Mouse (Mus musculus): ENCODE data around the gene Tbl1xr1. TPM values are rescaled to one million over a fixed set of nuclear protein-coding genes. Genes with fewer than 3 reads are reported as not detected.
A peak's percentile ranks its signal among the peaks of the same experiment; 100 is the strongest.

Gene Tbl1xr1
- total RNA-seq, 2 experiments from 2014 or later, result 129 to 139 TPM

DNA sequence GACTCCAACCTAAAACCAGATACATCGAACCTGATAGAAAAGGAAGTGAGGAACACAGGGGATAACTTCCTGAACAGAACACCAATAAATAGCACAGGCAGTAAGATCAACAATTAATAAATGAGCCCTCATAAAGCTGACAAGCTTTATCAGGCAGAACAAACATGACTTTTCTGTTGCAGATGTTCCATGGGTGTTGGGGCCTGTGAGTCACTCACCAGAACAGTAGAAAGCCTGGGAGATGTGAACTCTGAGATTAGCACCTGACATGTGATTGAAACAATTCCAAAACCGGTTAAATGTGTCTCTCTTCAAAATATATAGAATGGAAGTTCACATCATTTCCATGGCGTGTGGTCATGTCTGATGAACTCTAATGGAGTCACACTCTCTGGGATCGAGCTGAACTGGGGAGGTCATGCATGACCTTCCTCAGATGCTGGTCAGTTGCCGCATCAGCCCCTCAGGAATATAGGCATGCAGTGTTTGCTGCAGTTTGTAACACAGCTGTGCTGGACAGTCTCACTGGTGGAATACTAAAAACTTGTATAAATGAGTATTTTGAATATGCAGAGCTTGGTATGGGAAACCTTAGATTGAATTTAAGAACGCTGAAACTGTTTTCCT lies 72.0 kb downstream of the Tbl1xr1 start:
- Histone ChIP-seq H3K27ac (no peak overlapping the region), H3K4me3 (no peak overlapping the region)
- no peak for TF ChIP-seq CTCF (IDR thresholded peaks at IDR 0.05)
- DNase-seq (ENCODE audit: extremely low spot score in 1 of 2, low spot score in 2 of 2), result no peak
- intact Hi-C loops (cut with DNase I), result no loop called here

DNA sequence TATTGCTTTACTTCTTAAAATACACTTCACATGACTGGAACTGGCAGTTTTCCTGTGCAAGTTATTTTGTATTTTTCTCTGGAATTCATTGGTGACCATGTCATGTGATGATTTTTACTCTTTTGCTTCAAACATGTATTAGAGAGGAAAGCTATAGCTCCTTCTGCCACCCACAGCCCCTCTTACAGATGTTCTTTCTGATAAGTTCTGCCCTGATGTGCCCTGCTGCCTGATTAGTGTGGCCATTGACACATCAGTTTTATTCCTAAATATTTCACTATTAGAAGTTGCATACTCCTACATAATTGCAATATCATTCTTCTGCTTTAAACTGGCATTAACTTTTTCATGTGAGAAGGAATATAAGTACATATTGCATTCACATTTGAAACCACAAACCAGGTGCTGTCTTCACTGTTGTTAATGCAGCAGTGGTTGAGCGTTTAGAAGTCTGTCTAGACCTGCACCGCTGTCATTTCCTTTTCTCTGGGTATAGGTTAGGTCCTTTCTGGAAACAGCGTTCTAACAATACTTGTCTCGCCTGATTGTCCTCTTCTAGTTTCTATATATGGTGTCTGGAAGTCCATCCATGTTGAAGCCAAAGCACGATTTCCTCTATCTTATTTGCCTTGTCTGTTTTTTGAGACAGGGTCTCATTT lies 74.5 kb downstream of the Tbl1xr1 start:
- TF ChIP-seq CTCF (IDR thresholded peaks at IDR 0.05), result no peak
- intact Hi-C loops (cut with DNase I), result no loop called here
- DNase-seq (ENCODE audit: extremely low spot score in 1 of 2, low spot score in 2 of 2), result no peak
- no peak overlapping the region for H3K4me3 ChIP-seq
- H3K27ac ChIP-seq, result no peak overlapping the region

DNA sequence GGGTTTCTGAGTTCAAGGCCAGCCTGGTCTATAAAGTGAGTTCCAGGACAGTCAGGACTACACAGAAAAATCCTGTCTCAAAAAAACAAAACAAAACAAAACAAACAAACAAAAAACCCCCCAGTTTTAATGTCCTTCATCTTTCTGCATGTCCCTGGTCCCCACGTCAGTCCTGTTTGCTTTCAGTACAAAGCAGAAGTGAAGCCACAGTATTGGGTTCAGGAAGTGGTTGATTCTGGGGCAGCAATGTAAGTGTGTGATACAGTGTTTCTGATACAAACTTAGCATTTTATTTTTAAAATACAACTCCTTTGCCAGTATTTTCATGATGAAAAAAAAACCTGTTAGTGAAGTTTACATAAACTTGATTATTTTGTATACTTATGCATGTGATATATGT lies 76.3 kb downstream of the Tbl1xr1 start:
- Histone ChIP-seq H3K27ac (no peak overlapping the region), H3K4me3 (no peak overlapping the region)
- DNase-seq (ENCODE audit: extremely low spot score in 1 of 2, low spot score in 2 of 2), result no peak
- intact Hi-C loops (cut with DNase I), result no loop called here
- no peak for TF ChIP-seq CTCF (IDR thresholded peaks at IDR 0.05)

DNA sequence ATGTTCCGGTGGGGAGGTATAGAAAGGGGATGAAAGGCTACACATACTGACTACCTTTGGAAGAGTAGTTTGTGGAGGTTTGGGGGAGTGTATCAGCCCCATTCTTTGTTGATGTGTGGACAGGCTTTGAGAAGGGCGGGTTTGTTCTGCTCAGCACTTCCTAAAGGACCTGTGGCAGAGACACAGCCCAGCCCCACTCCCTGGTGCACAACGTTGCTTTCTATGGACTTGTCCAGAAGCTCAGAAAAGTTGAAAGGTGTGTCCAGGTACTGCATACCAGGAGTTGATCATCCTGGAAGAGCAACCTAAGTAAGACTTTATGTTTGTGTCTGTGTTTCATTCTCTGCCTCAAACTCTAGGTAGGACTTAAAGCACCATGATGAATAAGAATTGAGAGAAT lies 78.1 kb downstream of the Tbl1xr1 start:
- no peak overlapping the region for H3K27ac ChIP-seq
- intact Hi-C loops (cut with DNase I), result no loop called here
- DNase-seq (ENCODE audit: extremely low spot score in 1 of 2, low spot score in 2 of 2), result no peak
- H3K4me3 ChIP-seq, result no peak overlapping the region
- no peak for TF ChIP-seq CTCF (IDR thresholded peaks at IDR 0.05)

DNA sequence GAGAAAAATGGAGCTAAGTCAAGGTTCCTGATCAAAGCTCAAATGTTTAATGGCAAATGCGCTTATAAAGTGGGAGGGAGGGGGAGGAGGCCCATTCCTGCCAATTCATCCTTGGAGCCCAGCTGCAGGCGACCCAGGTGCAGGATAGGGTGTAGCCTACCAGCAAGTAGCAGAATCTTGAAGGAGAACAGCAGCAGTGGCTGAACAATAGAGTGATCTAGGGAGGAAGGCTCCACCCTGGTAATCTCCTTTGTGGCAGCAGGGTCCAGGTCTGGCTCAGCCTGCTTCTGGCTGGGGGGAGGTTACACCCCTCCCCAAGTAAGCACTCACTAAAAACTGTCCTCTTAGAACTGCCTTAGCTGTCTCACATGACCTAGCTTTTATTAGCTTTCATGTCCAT lies 79.9 kb downstream of the Tbl1xr1 start:
- no peak for TF ChIP-seq CTCF (IDR thresholded peaks at IDR 0.05)
- no peak overlapping the region for H3K27ac ChIP-seq
- intact Hi-C loops (cut with DNase I), result no loop called here
- DNase-seq (ENCODE audit: extremely low spot score in 1 of 2, low spot score in 2 of 2), result no peak
- no peak overlapping the region for H3K4me3 ChIP-seq

DNA sequence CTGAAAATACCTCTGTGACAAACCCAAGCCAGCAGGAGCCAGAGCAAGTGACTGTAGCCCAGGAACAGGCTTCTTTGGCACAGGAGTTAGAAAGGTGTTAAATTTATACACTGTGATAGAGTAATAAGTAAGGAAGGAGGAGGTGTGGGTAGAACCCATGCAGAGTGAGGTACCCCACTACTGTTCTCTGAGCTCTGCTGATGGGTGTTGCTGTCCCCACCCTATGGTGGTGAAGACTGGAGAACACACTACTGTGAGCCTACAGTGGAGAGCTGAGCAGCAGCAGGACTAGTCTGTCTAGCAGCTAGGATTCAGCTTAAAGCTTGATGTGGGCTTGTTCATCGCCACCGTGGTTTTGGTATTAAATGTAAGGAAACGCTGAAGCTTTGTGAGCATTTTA lies 86.5 kb downstream of the Tbl1xr1 start:
- TF ChIP-seq CTCF (IDR thresholded peaks at IDR 0.05), result no peak
- H3K27ac ChIP-seq, result no peak overlapping the region
- no peak for DNase-seq (ENCODE audit: extremely low spot score in 1 of 2, low spot score in 2 of 2)
- no peak overlapping the region for H3K4me3 ChIP-seq
- intact Hi-C loops (cut with DNase I), result no loop called here

DNA sequence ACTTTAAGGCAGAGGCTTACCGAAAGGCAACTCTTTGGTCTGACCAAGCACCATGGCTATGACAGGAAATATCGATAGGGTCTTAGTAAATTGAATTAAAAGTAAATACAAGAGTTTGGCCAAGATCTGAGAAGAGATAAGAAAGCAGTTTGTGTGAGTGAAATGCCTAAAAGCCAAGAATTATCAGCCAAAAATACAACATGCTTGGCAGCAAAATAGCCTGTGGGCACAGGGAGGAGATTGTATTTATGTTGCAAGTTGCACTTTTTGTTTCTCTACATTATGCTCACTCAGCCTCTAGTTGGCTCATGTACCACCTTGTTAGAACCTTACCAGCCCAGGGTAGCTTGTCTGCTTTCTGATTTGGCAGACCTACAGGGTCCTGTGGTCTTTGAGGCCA lies 91.4 kb downstream of the Tbl1xr1 start:
- DNase-seq (ENCODE audit: extremely low spot score in 1 of 2, low spot score in 2 of 2), result no peak
- TF ChIP-seq CTCF (IDR thresholded peaks at IDR 0.05), result no peak
- intact Hi-C loops (cut with DNase I), result no loop called here
- no peak overlapping the region for H3K4me3 ChIP-seq
- H3K27ac ChIP-seq, result 0 out of 2 replicates have a peak overlapping the region, but pooled peaks have one; percentile 24

DNA sequence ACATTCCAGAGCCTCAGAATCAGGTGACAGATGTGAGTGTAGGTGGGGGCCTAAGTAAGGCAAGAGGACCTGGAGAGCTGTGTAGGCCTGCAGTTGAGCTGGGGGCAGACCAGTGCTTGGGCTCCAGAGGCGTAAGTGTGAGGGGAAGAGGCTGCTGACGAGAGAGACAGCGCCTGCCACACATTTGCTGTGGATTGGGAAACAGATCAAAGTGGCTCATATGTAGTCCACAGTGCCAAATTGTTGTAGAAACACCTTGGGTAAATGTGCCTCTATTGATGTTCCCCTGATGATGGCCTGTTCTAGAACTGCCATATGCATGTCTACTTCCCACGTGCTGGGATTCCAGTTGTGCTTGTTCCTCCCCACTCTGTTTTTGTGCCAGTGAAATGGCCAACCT lies 92.0 kb downstream of the Tbl1xr1 start:
- TF ChIP-seq CTCF (IDR thresholded peaks at IDR 0.05), result no peak

DNA sequence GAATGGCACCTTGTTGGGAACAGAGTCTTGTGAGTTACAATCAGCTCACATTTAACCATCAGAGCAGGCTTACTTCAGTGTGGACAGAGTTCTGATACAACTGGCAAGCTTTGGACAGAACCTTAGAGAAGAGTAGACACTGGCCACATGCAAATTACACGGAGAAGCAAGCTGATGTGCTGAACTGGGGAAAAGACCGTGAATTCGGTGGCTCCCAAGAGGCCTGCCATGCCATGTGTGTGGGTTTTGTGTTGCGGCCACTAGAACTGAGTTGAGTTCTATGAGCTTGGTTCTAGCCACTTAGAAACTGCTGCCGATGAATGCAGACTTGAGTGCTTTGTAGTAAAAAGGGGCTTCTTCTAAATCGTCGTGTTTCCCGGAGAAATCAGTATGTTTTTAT lies 95.1 kb downstream of the Tbl1xr1 start:
- H3K4me3 ChIP-seq, result no peak overlapping the region
- no peak for TF ChIP-seq CTCF (IDR thresholded peaks at IDR 0.05)
- H3K27ac ChIP-seq, result no peak overlapping the region
- intact Hi-C loops (cut with DNase I), result no loop called here
- no peak for DNase-seq (ENCODE audit: extremely low spot score in 1 of 2, low spot score in 2 of 2)

More for the DNA sequence above, 92.0 kb downstream of the Tbl1xr1 start:
- intact Hi-C loops (cut with DNase I), result no loop called here
- DNase-seq (ENCODE audit: extremely low spot score in 1 of 2, low spot score in 2 of 2), result no peak
- Histone ChIP-seq H3K27ac (no peak overlapping the region), H3K4me3 (no peak overlapping the region)

DNA sequence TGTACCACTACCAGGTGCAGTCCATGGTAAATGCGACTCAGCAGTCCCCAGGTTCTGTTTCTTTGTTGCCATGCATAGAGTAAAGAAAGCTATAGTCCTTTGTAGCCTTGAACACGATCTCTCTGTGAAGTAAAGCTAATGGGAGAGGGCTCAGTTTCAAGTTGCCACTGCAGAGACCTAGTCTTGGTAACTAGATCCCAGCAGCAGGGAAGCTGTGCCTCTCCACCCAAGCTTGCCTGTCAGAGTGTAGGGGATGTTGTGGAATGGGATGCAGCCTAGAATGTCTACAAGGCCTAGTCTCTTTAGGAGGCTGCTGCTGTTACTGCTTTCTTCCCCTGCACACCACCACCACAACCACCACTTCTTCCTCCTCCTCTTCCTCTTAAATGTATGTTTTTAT lies 96.0 kb downstream of the Tbl1xr1 start:
- intact Hi-C loops (cut with DNase I), result no loop called here
- TF ChIP-seq CTCF (IDR thresholded peaks at IDR 0.05), result no peak
- Histone ChIP-seq H3K27ac (no peak overlapping the region), H3K4me3 (no peak overlapping the region)
- no peak for DNase-seq (ENCODE audit: extremely low spot score in 1 of 2, low spot score in 2 of 2)

DNA sequence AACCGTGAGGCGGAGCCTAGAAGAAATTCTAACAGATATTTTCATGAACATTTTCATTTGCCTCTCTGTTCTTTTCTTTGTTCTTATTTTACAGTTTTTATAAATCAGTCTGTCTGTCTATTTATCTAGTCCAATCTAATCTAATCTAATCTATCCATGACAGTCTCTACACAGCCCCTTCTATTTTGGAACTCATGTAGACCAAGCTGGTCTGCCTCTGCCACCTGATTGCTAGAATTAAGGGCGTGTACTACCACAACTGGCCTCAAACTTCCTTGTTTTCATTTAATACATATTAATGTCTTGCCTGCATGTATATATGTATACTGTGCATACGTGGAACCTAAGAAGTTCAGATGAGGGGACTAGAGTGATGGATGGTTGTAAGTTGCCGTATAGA lies 96.7 kb downstream of the Tbl1xr1 start:
- no peak overlapping the region for H3K4me3 ChIP-seq
- no peak for TF ChIP-seq CTCF (IDR thresholded peaks at IDR 0.05)
- DNase-seq (ENCODE audit: extremely low spot score in 1 of 2, low spot score in 2 of 2), result no peak
- no peak overlapping the region for H3K27ac ChIP-seq
- intact Hi-C loops (cut with DNase I), result no loop called here

DNA sequence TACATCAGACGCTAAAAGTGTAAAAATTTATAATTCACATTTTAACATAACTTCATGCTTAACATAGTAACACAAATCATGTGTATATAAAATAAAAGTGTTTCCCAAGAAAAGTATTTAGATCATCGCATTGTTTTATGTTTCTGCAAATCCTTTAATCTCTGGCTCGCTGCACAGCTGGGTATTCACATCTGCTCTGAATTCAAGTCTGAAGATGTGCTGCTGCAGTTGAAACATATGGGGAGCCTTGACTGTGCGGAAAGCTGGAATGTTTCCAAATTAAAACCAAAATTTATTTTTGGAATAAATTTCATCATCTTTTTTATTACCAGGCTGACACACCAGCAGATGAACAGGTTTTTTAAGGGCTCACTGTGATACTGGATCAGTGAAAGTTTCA lies 97.8 kb downstream of the Tbl1xr1 start:
- no peak overlapping the region for H3K4me3 ChIP-seq
- intact Hi-C loops (cut with DNase I), result no loop called here
- no peak for DNase-seq (ENCODE audit: extremely low spot score in 1 of 2, low spot score in 2 of 2)
- no peak overlapping the region for H3K27ac ChIP-seq
- no peak for TF ChIP-seq CTCF (IDR thresholded peaks at IDR 0.05)

DNA sequence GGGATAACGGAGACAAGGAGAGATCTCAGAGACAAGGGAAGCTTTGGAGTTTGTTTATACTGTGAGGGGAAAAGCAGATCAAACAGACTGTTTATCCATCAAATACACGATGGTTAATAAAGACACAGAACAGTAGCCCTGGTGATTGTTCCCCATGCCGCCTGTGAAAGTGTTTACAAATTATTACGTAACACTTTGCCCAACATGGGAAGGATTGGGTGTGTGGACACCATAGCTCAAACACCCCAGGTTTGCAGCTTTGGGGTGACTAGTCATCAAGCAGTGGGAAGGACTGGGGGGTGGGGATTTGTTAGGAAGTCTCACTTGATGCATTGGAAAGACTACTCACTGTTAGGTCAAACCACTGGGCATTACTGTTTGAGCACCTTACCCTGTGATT lies 103.6 kb downstream of the Tbl1xr1 start:
- no peak overlapping the region for H3K27ac ChIP-seq
- no peak overlapping the region for H3K4me3 ChIP-seq
- TF ChIP-seq CTCF (IDR thresholded peaks at IDR 0.05), result no peak
- DNase-seq (ENCODE audit: extremely low spot score in 1 of 2, low spot score in 2 of 2), result no peak
- intact Hi-C loops (cut with DNase I), result no loop called here

Data from left cerebral cortex, adult 2 months (tissue).